Comparison of ENCODE assay signal across 29 mouse cellular contexts in genomic region chr2:84355281-84355680, GRCm38 (mm10).
A peak's percentile ranks its signal among the peaks of the same experiment; 100 is the strongest.
DNase-seq lines count a peak whose midpoint lies in the region; ATAC-seq lines count a peak whose summit lies in the region.
"Had no signal": no experiment of that assay in that cellular context is flagged by ENCODE, and none has a peak within 500 bp of the region (broad histone marks: within the 10 kb centered on the region; RNA-seq: fewer than 3 reads in every experiment).

No protein-coding gene starts in this region.

- 55% methylated on average over 4 of the region's 4 CpGs for WGBS in kidney, embryonic 16.5 days
- WGBS in kidney, embryonic 14.5 days = 49% methylated on average over 4 of the region's 4 CpGs
- WGBS in limb, embryonic 11.5 days = 65% methylated on average over 4 of the region's 4 CpGs
- WGBS in limb, embryonic 10.5 days = 81% methylated on average over 4 of the region's 4 CpGs

- H3K4me2 ChIP-seq in kidney, embryonic 16.5 days (replicated peaks; ENCODE audit: low read depth, low read length) = no peak overlapping the region
- no peak overlapping the region for H3K4me2 ChIP-seq in kidney, embryonic 14.5 days (replicated peaks; ENCODE audit: low read depth, low read length)
- no peak overlapping the region for H3K4me2 ChIP-seq in limb, embryonic 11.5 days (ENCODE audit: low read depth, severe bottlenecking)
- H3K4me2 ChIP-seq: embryonic facial prominence, embryonic 12.5 days; embryonic facial prominence, embryonic 15.5 days; heart, embryonic 12.5 days; heart, embryonic 15.5 days; hindbrain, embryonic 13.5 days had no signal

- no peaks in the 10 kb centered on the region for H3K36me3 ChIP-seq in kidney, embryonic 16.5 days (ENCODE audit: insufficient read depth, low read length)
- H3K36me3 ChIP-seq in kidney, embryonic 14.5 days (ENCODE audit: control insufficient read depth, insufficient read depth, low read length) = no peaks in the 10 kb centered on the region; the same call in 1 of the 2 replicates
- no peaks in the 10 kb centered on the region for H3K36me3 ChIP-seq in limb, embryonic 11.5 days (ENCODE audit: control insufficient read depth, insufficient read depth, low read length)
- no peaks in the 10 kb centered on the region for H3K36me3 ChIP-seq in limb, embryonic 10.5 days
- H3K36me3 ChIP-seq: embryonic facial prominence, embryonic 12.5 days; embryonic facial prominence, embryonic 15.5 days; G1E; heart, embryonic 12.5 days; heart, embryonic 15.5 days; hindbrain, embryonic 10.5 days; hindbrain, embryonic 13.5 days had no signal

- H3K9ac ChIP-seq in kidney, embryonic 16.5 days (replicated peaks; ENCODE audit: low read length) = no peak overlapping the region
- no peak overlapping the region for H3K9ac ChIP-seq in kidney, embryonic 14.5 days (ENCODE audit: low read depth, low read length)
- no peak overlapping the region for H3K9ac ChIP-seq in limb, embryonic 11.5 days (ENCODE audit: low read length)
- H3K9ac ChIP-seq: embryonic facial prominence, embryonic 12.5 days; embryonic facial prominence, embryonic 15.5 days; forebrain, postnatal 0 days; heart, embryonic 12.5 days; heart, embryonic 15.5 days; hindbrain, embryonic 13.5 days had no signal

- H3K4me1 ChIP-seq in kidney, embryonic 16.5 days (ENCODE audit: insufficient read depth, low read length) = 0 out of 2 replicates have a peak, but pooled peaks cover 3% of the 10 kb centered on the region
- H3K4me1 ChIP-seq in kidney, embryonic 14.5 days (ENCODE audit: control insufficient read depth, insufficient read depth, low read length) = no peaks in the 10 kb centered on the region
- no peaks in the 10 kb centered on the region for H3K4me1 ChIP-seq in limb, embryonic 11.5 days (ENCODE audit: control insufficient read depth, insufficient read depth, low read length)
- H3K4me1 ChIP-seq in limb, embryonic 10.5 days = no peaks in the 10 kb centered on the region
- H3K4me1 ChIP-seq: embryonic facial prominence, embryonic 12.5 days; embryonic facial prominence, embryonic 15.5 days; heart, embryonic 12.5 days; heart, embryonic 15.5 days; hindbrain, embryonic 10.5 days; hindbrain, embryonic 13.5 days had no signal

- H3K27me3 ChIP-seq in kidney, embryonic 16.5 days (ENCODE audit: insufficient read depth, low read length) = no peaks in the 10 kb centered on the region
- H3K27me3 ChIP-seq in kidney, embryonic 14.5 days (ENCODE audit: control insufficient read depth, insufficient read depth, low read length) = no peaks in the 10 kb centered on the region
- no peaks in the 10 kb centered on the region for H3K27me3 ChIP-seq in limb, embryonic 11.5 days (ENCODE audit: control insufficient read depth, insufficient read depth, low read length)
- H3K27me3 ChIP-seq in limb, embryonic 10.5 days (ENCODE audit: low read depth, poor library complexity, severe bottlenecking) = no peaks in the 10 kb centered on the region
- H3K27me3 ChIP-seq: CH12.LX; embryonic facial prominence, embryonic 12.5 days; embryonic facial prominence, embryonic 15.5 days; heart, embryonic 12.5 days; heart, embryonic 15.5 days; hindbrain, embryonic 13.5 days had no signal

- peak; percentile 73; the same call in 1 of the 2 replicates for ATAC-seq in kidney, embryonic 16.5 days (ENCODE audit: low FRiP score, low TSS enrichment)
- no peak; the same call in 1 of the 2 replicates for ATAC-seq in kidney, embryonic 14.5 days (ENCODE audit: low FRiP score, low TSS enrichment)
- peak; percentile 26; the same call in 1 of the 2 replicates for ATAC-seq in limb, embryonic 11.5 days (ENCODE audit: insufficient number of reproducible peaks, low FRiP score, low TSS enrichment, low read depth)
- ATAC-seq in megakaryocyte progenitor cell, adult 5-6 weeks (replicated peaks; ENCODE audit: poor library complexity) = peak; percentile 46
- ATAC-seq: forebrain, embryonic 14.5 days; forebrain, postnatal 0 days; hindbrain, embryonic 16.5 days; Patski had no signal

- no peaks in the 10 kb centered on the region for H3K9me3 ChIP-seq in kidney, embryonic 16.5 days (ENCODE audit: low read length)
- H3K9me3 ChIP-seq in kidney, embryonic 14.5 days (ENCODE audit: control insufficient read depth, low read length) = no peaks in the 10 kb centered on the region
- H3K9me3 ChIP-seq in limb, embryonic 11.5 days (ENCODE audit: control insufficient read depth, low read length) = no peaks in the 10 kb centered on the region
- H3K9me3 ChIP-seq in limb, embryonic 10.5 days (replicated peaks) = no peaks in the 10 kb centered on the region
- H3K9me3 ChIP-seq: embryonic facial prominence, embryonic 12.5 days; embryonic facial prominence, embryonic 15.5 days; G1E; heart, embryonic 12.5 days; heart, embryonic 15.5 days; hindbrain, embryonic 10.5 days; hindbrain, embryonic 13.5 days had no signal

- no peak for DNase-seq in limb, embryonic 11.5 days (ENCODE audit: low spot score)
- no peak for DNase-seq in limb, embryonic 10.5 days (ENCODE audit: low spot score)
- DNase-seq in right cerebral cortex, postnatal 4 days = no peak
- DNase-seq: adrenal gland, postnatal 10 days; adrenal gland, postnatal 36 days; B cell, adult 2 months; cerebellum, adult 18-20 months; cerebellum, adult 9-10 months; cerebellum, postnatal 14 days; forebrain, postnatal 0 days; gastrocnemius, adult 2 months; gastrocnemius, postnatal 14 days; heart, adult 18-20 months; heart, postnatal 10 days; heart, postnatal 36 days had no signal

- no peak overlapping the region for H3K4me3 ChIP-seq in kidney, embryonic 16.5 days (ENCODE audit: low read length)
- H3K4me3 ChIP-seq in kidney, embryonic 14.5 days (ENCODE audit: low read length) = no peak overlapping the region
- H3K4me3 ChIP-seq in limb, embryonic 11.5 days (ENCODE audit: low read depth, low read length) = no peak overlapping the region
- no peak overlapping the region for H3K4me3 ChIP-seq in limb, embryonic 10.5 days
- H3K4me3 ChIP-seq: embryonic facial prominence, embryonic 12.5 days; embryonic facial prominence, embryonic 15.5 days; gastrocnemius, adult 2 months; heart, embryonic 12.5 days; heart, embryonic 15.5 days; hindbrain, embryonic 10.5 days; hindbrain, embryonic 13.5 days had no signal

- no peak overlapping the region for H3K27ac ChIP-seq in kidney, embryonic 16.5 days (ENCODE audit: low read length)
- H3K27ac ChIP-seq in kidney, embryonic 14.5 days (ENCODE audit: low read depth, low read length) = no peak overlapping the region
- H3K27ac ChIP-seq in limb, embryonic 11.5 days (replicated peaks; ENCODE audit: low read depth, low read length) = no peak overlapping the region
- H3K27ac ChIP-seq in limb, embryonic 10.5 days = no peak overlapping the region
- H3K27ac ChIP-seq: embryonic facial prominence, embryonic 12.5 days; embryonic facial prominence, embryonic 15.5 days; gastrocnemius, adult 2 months; heart, embryonic 15.5 days; hindbrain, embryonic 10.5 days; hindbrain, embryonic 13.5 days had no signal
